Mouse (Mus musculus) G1E (cell line): ENCODE measurements at regions not wholly inside any gene's neighbourhood (a gene's known extent, or its start where the extent isn't known, plus 50 kb on each side); places are given as distances from the start of the nearest gene placed in this dataset.

Experiments
- ATAC-seq: 2 replicates; pipeline ENCODE4 v1.8.0; 2016; ENCODE audit warnings: mild to moderate bottlenecking; ENCODE audit not compliant: insufficient number of reproducible peaks, poor library complexity, low FRiP score, severe bottlenecking; ENCODE audit errors: extremely low read depth
- DNase-seq: peaks from one replicate; pipeline ENCODE4 v3.0.0; 2012; ENCODE audit warnings: low spot score
- H3K27me3 ChIP-seq: 2 replicates; pipeline ENCODE4 v1.6.1; 2012; ENCODE audit warnings: mild to moderate bottlenecking, low read length, inconsistent platforms; ENCODE audit not compliant: insufficient read depth
- H3K36me3 ChIP-seq: replicated peaks from 2 replicates; pipeline ENCODE3; 2012; ENCODE audit warnings: mild to moderate bottlenecking, inconsistent platforms
- H3K4me1 ChIP-seq: 2 replicates; pipeline ENCODE4 v1.6.1; 2012; ENCODE audit warnings: low read depth, low read length, inconsistent platforms, mixed read lengths; ENCODE audit not compliant: insufficient read depth
- H3K4me3 ChIP-seq: 2 replicates; pipeline ENCODE4 v1.5.1; 2012; ENCODE audit warnings: low read depth, mild to moderate bottlenecking, inconsistent platforms, low read length, moderate library complexity, mixed read lengths
- H3K9me3 ChIP-seq: replicated peaks from 2 replicates; pipeline ENCODE4 v1.6.1; 2012; ENCODE audit warnings: inconsistent platforms
- CTCF ChIP-seq: IDR thresholded peaks from 2 replicates; pipeline ENCODE4 v1.5.1; 2012; ENCODE audit warnings: low read depth, low read length, inconsistent platforms, mixed read lengths
- GATA1 ChIP-seq: IDR thresholded peaks from 2 replicates; pipeline ENCODE4 v1.6.1; 2012; ENCODE audit warnings: borderline replicate concordance, low read length, inconsistent platforms, mixed read lengths
- GATA2 ChIP-seq: IDR thresholded peaks from 2 replicates; pipeline ENCODE4 v1.6.1; 2012; ENCODE audit warnings: low read depth, low read length, inconsistent platforms, borderline replicate concordance
- POLR2AphosphoS5 ChIP-seq: IDR thresholded peaks from 2 replicates; pipeline ENCODE4 v1.6.1; 2012; ENCODE audit warnings: low read depth, low read length, inconsistent platforms; ENCODE audit not compliant: insufficient replicate concordance
- TAL1 ChIP-seq: conservative IDR thresholded peaks from 2 replicates; pipeline ENCODE4 v1.6.1; 2012; ENCODE audit warnings: low read depth, low read length, inconsistent platforms, mixed read lengths

- Histone ChIP-seq H3K4me1 (no peaks in the 10 kb centered on the region), H3K4me3 (no peak overlapping the region), H3K9me3 (peaks cover 61% of the 10 kb centered on the region), H3K36me3 (no peaks in the 10 kb centered on the region), H3K27me3 (no peaks in the 10 kb centered on the region)
- DNase-seq, result no peak
- no peak for ATAC-seq
- TF ChIP-seq GATA2 (no peak), CTCF (no peak), GATA1 (no peak), TAL1 (no peak), POLR2AphosphoS5 (no peak)
These were observed 317.4 kb upstream of the Mki67 start for GRCm38 (mm10) chr7:136033536-136033935.

- no peak for DNase-seq
These were observed 319.6 kb upstream of the Mki67 start for GRCm38 (mm10) chr7:136035735-136036134.

GRCm38 (mm10) chr7:136038072-136038471, 321.9 kb upstream of the Mki67 start:
- Histone ChIP-seq H3K27me3 (no peaks in the 10 kb centered on the region), H3K4me1 (no peaks in the 10 kb centered on the region), H3K9me3 (peaks cover 54% of the 10 kb centered on the region), H3K36me3 (no peaks in the 10 kb centered on the region), H3K4me3 (no peak overlapping the region)
- DNase-seq (no peak), ATAC-seq (no peak)
- TF ChIP-seq POLR2AphosphoS5 (no peak), GATA1 (no peak), TAL1 (no peak), CTCF (no peak)

More at GRCm38 (mm10) chr7:136035735-136036134, 319.6 kb upstream of the Mki67 start:
- Histone ChIP-seq H3K4me3 (no peak overlapping the region), H3K9me3 (peaks cover 56% of the 10 kb centered on the region), H3K4me1 (no peaks in the 10 kb centered on the region), H3K27me3 (no peaks in the 10 kb centered on the region), H3K36me3 (no peaks in the 10 kb centered on the region)
- no peak for ATAC-seq
- TF ChIP-seq GATA2, result no peak
- no peak for TF ChIP-seq TAL1
- no peak for TF ChIP-seq CTCF
- TF ChIP-seq GATA1, result no peak
- no peak for TF ChIP-seq POLR2AphosphoS5

GRCm38 (mm10) chr7:136038906-136039305, 322.7 kb upstream of the Mki67 start:
- no peak overlapping the region for H3K4me3 ChIP-seq
- DNase-seq (no peak), ATAC-seq (no peak)
- H3K4me1 ChIP-seq, result no peaks in the 10 kb centered on the region
- no peaks in the 10 kb centered on the region for H3K27me3 ChIP-seq
- TF ChIP-seq TAL1 (no peak), GATA1 (no peak), POLR2AphosphoS5 (no peak), CTCF (no peak)
- no peaks in the 10 kb centered on the region for H3K36me3 ChIP-seq
- peaks cover 56% of the 10 kb centered on the region for H3K9me3 ChIP-seq

GRCm38 (mm10) chr7:136041921-136042320, 325.8 kb upstream of the Mki67 start:
- Histone ChIP-seq H3K27me3 (no peaks in the 10 kb centered on the region), H3K4me3 (no peak overlapping the region), H3K4me1 (no peaks in the 10 kb centered on the region), H3K9me3 (peaks cover 65% of the 10 kb centered on the region), H3K36me3 (no peaks in the 10 kb centered on the region)
- DNase-seq (no peak), ATAC-seq (no peak)
- TF ChIP-seq POLR2AphosphoS5, result no peak

- peaks cover 68% of the 10 kb centered on the region for H3K9me3 ChIP-seq
- H3K4me3 ChIP-seq, result no peak overlapping the region
- H3K27me3 ChIP-seq, result no peaks in the 10 kb centered on the region
- ATAC-seq (no peak), DNase-seq (no peak)
- no peaks in the 10 kb centered on the region for H3K4me1 ChIP-seq
- H3K36me3 ChIP-seq, result no peaks in the 10 kb centered on the region
- TF ChIP-seq POLR2AphosphoS5 (no peak), GATA2 (no peak), TAL1 (no peak), CTCF (no peak), GATA1 (no peak)
These were observed 330.6 kb upstream of the Mki67 start for GRCm38 (mm10) chr7:136046645-136047363.
